Mouse (Mus musculus) adrenal gland, postnatal 14 days (tissue): ENCODE data around the gene Exd2. TPM values are rescaled to one million over a fixed set of nuclear protein-coding genes. Genes with fewer than 3 reads are reported as not detected.

Experiments
- total RNA-seq: library from RNA; stranded (reverse); gene quantifications from 2 replicates; pipeline ENCODE4 v1.2.3, GENCODE M21; 2021

Gene Exd2
- total RNA-seq, 1 experiment from 2014 or later = 18.1 TPM

Other genes with a start within 250 kb of the Exd2 start
- 35.8 and 54.6 TPM in 2 replicates for gene Actn1, start 202.7 kb upstream of the Exd2 start, total RNA-seq
- gene Dcaf5, start 26.5 kb upstream of the Exd2 start, total RNA-seq = 27.2 and 32.9 TPM in 2 replicates
- gene Galnt16, start 55.2 kb downstream of the Exd2 start, total RNA-seq = 11.3 and 14.6 TPM in 2 replicates
- 37.6 and 37.9 TPM in 2 replicates for gene Slc39a9, start 180.8 kb downstream of the Exd2 start, total RNA-seq
- gene Erh, start 181.2 kb downstream of the Exd2 start, total RNA-seq = 50.4 and 63.7 TPM in 2 replicates
- gene Plekhd1, start 229.5 kb downstream of the Exd2 start, total RNA-seq = 0.60 TPM in 1 of 2 replicates, not detected in the other